Mouse (Mus musculus) heart, embryonic 11.5 days (tissue): ENCODE data around the gene Ctnnal1. TPM values are rescaled to one million over a fixed set of nuclear protein-coding genes. Genes with fewer than 3 reads are reported as not detected.

Experiments
- ATAC-seq: fragments of 200-750 bp; cut with Nextera tagmentation; replicated peaks from 2 replicates; pipeline ENCODE4 v1.8.0; 2017; ENCODE audit warnings: moderate library complexity; ENCODE audit not compliant: insufficient number of reproducible peaks, low FRiP score, low TSS enrichment
- H3K27ac ChIP-seq: fragments of 300-500 bp; sonication (generic); 2 replicates; pipeline ENCODE4 v1.5.1; 2014; ENCODE audit warnings: mild to moderate bottlenecking, low read depth, low read length
- H3K27me3 ChIP-seq: fragments of 300-500 bp; sonication (generic); 2 replicates; pipeline ENCODE4 v1.6.1; 2014; ENCODE audit warnings: mild to moderate bottlenecking, low read length, mixed read lengths; ENCODE audit not compliant: control insufficient read depth, insufficient read depth
- H3K36me3 ChIP-seq: fragments of 300-500 bp; sonication (generic); 2 replicates; pipeline ENCODE4 v1.6.1; 2014; ENCODE audit warnings: mild to moderate bottlenecking, low read length, moderate library complexity, mixed read lengths; ENCODE audit not compliant: control insufficient read depth, insufficient read depth
- H3K4me1 ChIP-seq: fragments of 300-500 bp; sonication (generic); 2 replicates; pipeline ENCODE4 v1.6.1; 2014; ENCODE audit warnings: low read length; ENCODE audit not compliant: control insufficient read depth, insufficient read depth
- H3K4me2 ChIP-seq: fragments of 300-500 bp; sonication (generic); 2 replicates; pipeline ENCODE4 v1.6.1; 2014; ENCODE audit warnings: mild to moderate bottlenecking, moderate library complexity
- H3K4me3 ChIP-seq: fragments of 300-500 bp; sonication (generic); 2 replicates; pipeline ENCODE4 v1.5.1; 2014; ENCODE audit warnings: low read depth, low read length
- H3K9ac ChIP-seq: fragments of 300-500 bp; sonication (generic); 2 replicates; pipeline ENCODE4 v1.6.1; 2014; ENCODE audit warnings: mild to moderate bottlenecking, low read depth, low read length, moderate library complexity
- H3K9me3 ChIP-seq: fragments of 300-500 bp; sonication (generic); replicated peaks from 2 replicates; pipeline ENCODE4 v1.6.1; 2016; ENCODE audit warnings: low read length; ENCODE audit not compliant: control insufficient read depth
- WGBS: fragments of 180-500 bp; shearing (Covaris S2); extraction: QIAGEN DNeasy Blood & Tissue Kit; methylation state at CpG from one replicate; pipeline ENCODE4 v1.1.7; 2014; ENCODE audit not compliant: insufficient replicate concordance; 5-methylcytosine and 5-hydroxymethylcytosine counted together
- polyA plus RNA-seq: library from polyadenylated mRNA; unstranded; fragments of >200 nt; fragmentation: Nextera tagmentation; extraction: Ambion mirVana; gene quantifications from 2 replicates; pipeline ENCODE4 v1.2.1, GENCODE M21; 2014

The Ctnnal1 gene
- 16.5 and 19.1 TPM in 2 replicates for polyA plus RNA-seq

- Histone ChIP-seq H3K9ac (peak within 1 kb of the TSS; percentile 79), H3K4me2 (peak within 1 kb of the TSS; percentile 85), H3K36me3 (no peaks in the 10 kb centered on the region), H3K27ac (peak within 1 kb of the TSS; percentile 75), H3K27me3 (no peaks in the 10 kb centered on the region), H3K9me3 (no peaks in the 10 kb centered on the region), H3K4me3 (peak within 1 kb of the TSS; percentile 63), H3K4me1 (peaks cover 12% of the 10 kb centered on the region; the same call in 1 of the 2 replicates)
- WGBS: under 1% methylated on average over 45 of the region's 45 CpGs
- peak; percentile 95 for ATAC-seq
These were observed at the start of gene Ctnnal1 for GRCm38 (mm10) chr4:56865003-56865511. Gene Ctnnal1 (minus strand): TSS chr4:56865188.

- no peak overlapping the region for H3K4me2 ChIP-seq
- 85% methylated on average over 1 of the region's 1 CpGs for WGBS
- H3K27me3 ChIP-seq: no peaks in the 10 kb centered on the region
- no peak overlapping the region for H3K9ac ChIP-seq
- no peak overlapping the region for H3K4me3 ChIP-seq
- H3K4me1 ChIP-seq: no peaks in the 10 kb centered on the region; the same call in 1 of the 2 replicates
- peaks cover 10% of the 10 kb centered on the region; the same call in 1 of the 2 replicates for H3K36me3 ChIP-seq
- H3K27ac ChIP-seq: no peak overlapping the region
- ATAC-seq: no peak
- H3K9me3 ChIP-seq: no peaks in the 10 kb centered on the region
These were observed 49.8 kb upstream of the Ctnnal1 start for GRCm38 (mm10) chr4:56914761-56915160.

GRCm38 (mm10) chr4:56914338-56914737 lies 49.4 kb upstream of the Ctnnal1 start:
- no peak overlapping the region for H3K4me3 ChIP-seq
- peaks cover 13% of the 10 kb centered on the region for H3K36me3 ChIP-seq
- WGBS: 85% methylated on average over 6 of the region's 6 CpGs
- no peaks in the 10 kb centered on the region; the same call in 1 of the 2 replicates for H3K4me1 ChIP-seq
- H3K27ac ChIP-seq: no peak overlapping the region
- H3K27me3 ChIP-seq: no peaks in the 10 kb centered on the region
- H3K9ac ChIP-seq: no peak overlapping the region
- H3K4me2 ChIP-seq: no peak overlapping the region
- no peaks in the 10 kb centered on the region for H3K9me3 ChIP-seq
- ATAC-seq: no peak

- Histone ChIP-seq H3K9me3 (no peaks in the 10 kb centered on the region), H3K27me3 (no peaks in the 10 kb centered on the region), H3K4me3 (no peak overlapping the region), H3K36me3 (peaks cover 15% of the 10 kb centered on the region), H3K4me2 (no peak overlapping the region), H3K27ac (no peak overlapping the region), H3K9ac (no peak overlapping the region), H3K4me1 (no peaks in the 10 kb centered on the region; the same call in 1 of the 2 replicates)
- no peak for ATAC-seq
- WGBS: 91% methylated on average over 7 of the region's 7 CpGs
These were observed 47.5 kb upstream of the Ctnnal1 start for GRCm38 (mm10) chr4:56912382-56913001.

GRCm38 (mm10) chr4:56909568-56909967 lies 44.6 kb upstream of the Ctnnal1 start:
- no peak overlapping the region for H3K4me2 ChIP-seq
- no peaks in the 10 kb centered on the region for H3K27me3 ChIP-seq
- no peaks in the 10 kb centered on the region; the same call in 1 of the 2 replicates for H3K4me1 ChIP-seq
- no peak overlapping the region for H3K4me3 ChIP-seq
- WGBS: 77% methylated on average over 3 of the region's 3 CpGs
- H3K27ac ChIP-seq: no peak overlapping the region
- no peak for ATAC-seq
- H3K9ac ChIP-seq: no peak overlapping the region
- H3K36me3 ChIP-seq: peaks cover 11% of the 10 kb centered on the region
- no peaks in the 10 kb centered on the region for H3K9me3 ChIP-seq

- Histone ChIP-seq H3K27me3 (no peaks in the 10 kb centered on the region), H3K4me1 (no peaks in the 10 kb centered on the region; the same call in 1 of the 2 replicates), H3K9me3 (no peaks in the 10 kb centered on the region), H3K27ac (no peak overlapping the region), H3K9ac (no peak overlapping the region), H3K4me3 (no peak overlapping the region), H3K36me3 (peaks cover 23% of the 10 kb centered on the region), H3K4me2 (no peak overlapping the region)
- WGBS: 90% methylated on average over 5 of the region's 5 CpGs
- no peak for ATAC-seq
These were observed 42.7 kb upstream of the Ctnnal1 start for GRCm38 (mm10) chr4:56907671-56908070.

GRCm38 (mm10) chr4:56906926-56907325 lies 41.9 kb upstream of the Ctnnal1 start:
- H3K9me3 ChIP-seq: 0 out of 2 replicates have a peak, but pooled peaks cover 1% of the 10 kb centered on the region
- 94% methylated on average over 3 of the region's 3 CpGs for WGBS
- ATAC-seq: no peak
- H3K27me3 ChIP-seq: no peaks in the 10 kb centered on the region
- H3K4me2 ChIP-seq: no peak overlapping the region
- no peak overlapping the region for H3K27ac ChIP-seq
- H3K4me3 ChIP-seq: no peak overlapping the region
- no peaks in the 10 kb centered on the region; the same call in 1 of the 2 replicates for H3K4me1 ChIP-seq
- H3K9ac ChIP-seq: no peak overlapping the region
- H3K36me3 ChIP-seq: peaks cover 31% of the 10 kb centered on the region

- H3K27me3 ChIP-seq: no peaks in the 10 kb centered on the region
- no peak overlapping the region for H3K27ac ChIP-seq
- H3K9me3 ChIP-seq: 0 out of 2 replicates have a peak, but pooled peaks cover 5% of the 10 kb centered on the region
- no peaks in the 10 kb centered on the region for H3K4me1 ChIP-seq
- peaks cover 35% of the 10 kb centered on the region for H3K36me3 ChIP-seq
- no peak overlapping the region for H3K4me3 ChIP-seq
- no peak overlapping the region for H3K4me2 ChIP-seq
- no peak for ATAC-seq
- WGBS: 94% methylated on average over 5 of the region's 5 CpGs
- no peak overlapping the region for H3K9ac ChIP-seq
These were observed 40.5 kb upstream of the Ctnnal1 start for GRCm38 (mm10) chr4:56905507-56905906.
